Mouse (Mus musculus) hematopoietic stem cell, adult 5-6 weeks (primary cell): Measurements from ENCODE around the gene Cebpa. TPM values are rescaled to one million over a fixed set of nuclear protein-coding genes. Genes with fewer than 3 reads are reported as not detected.
A peak's percentile ranks its signal among the peaks of the same experiment; 100 is the strongest.

Source experiments
- ATAC-seq, 2 experiments: fragments of 125-278 bp in 1 of 2; replicated peaks in 1 of 2; 2 replicates each; pipeline ENCODE4 v1.8.0; 2016 to 2017; ENCODE audit warnings: inconsistent platforms in 2 of 2, mild to moderate bottlenecking in 2 of 2, moderate number of reproducible peaks in 2 of 2, low read depth in 1 of 2, moderate TSS enrichment in 1 of 2; ENCODE audit not compliant: low FRiP score in 2 of 2, poor library complexity in 2 of 2, severe bottlenecking in 2 of 2, insufficient read depth in 1 of 2, low TSS enrichment in 1 of 2
- total RNA-seq: library from RNA; stranded (forward); fragments of 172-1452, 232-1000 nt; gene quantifications from 2 replicates; pipeline ENCODE4 v1.2.3, GENCODE M21; 2017

Gene Cebpa
- total RNA-seq, 1 experiment from 2014 or later, result 8.7 TPM

DNA sequence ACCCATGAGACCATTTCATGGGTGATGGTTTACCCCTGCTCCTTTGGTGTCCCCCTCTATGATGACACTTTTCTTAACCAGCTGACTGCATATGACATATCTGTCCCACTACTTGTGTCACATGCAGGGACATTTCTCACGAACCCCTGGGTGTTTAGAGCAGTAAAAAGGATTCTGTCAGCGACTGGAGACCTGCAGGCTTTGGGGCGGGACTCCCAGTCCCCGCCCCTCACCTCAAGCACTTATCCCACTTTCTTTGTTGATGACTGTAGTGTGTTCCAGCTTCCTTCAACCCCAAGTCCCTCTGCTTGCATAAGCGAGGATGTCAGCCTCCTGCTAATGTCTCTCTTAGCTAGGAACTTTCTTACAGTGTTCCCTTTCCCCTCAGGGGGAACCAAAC, 2.0 kb upstream of the Cebpa start:
- ATAC-seq, result no peak

DNA sequence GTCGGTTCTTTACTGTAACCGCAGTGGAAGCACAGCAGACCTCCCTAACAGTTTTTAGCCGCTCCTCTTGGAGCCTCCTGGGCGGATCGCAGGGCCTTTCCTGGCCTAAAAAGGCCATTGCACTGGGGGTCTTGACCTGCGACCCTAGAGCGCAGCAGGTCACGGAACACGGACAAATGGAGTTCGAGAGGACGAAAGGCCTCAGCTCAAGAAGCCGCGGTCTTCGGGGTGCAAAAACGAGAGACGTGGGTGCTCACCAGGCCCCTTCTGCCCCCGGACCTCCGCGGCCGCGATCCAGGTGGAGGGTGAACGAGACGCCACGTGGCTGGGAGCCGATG, 1.4 kb upstream of the Cebpa start:
- no peak for ATAC-seq

DNA sequence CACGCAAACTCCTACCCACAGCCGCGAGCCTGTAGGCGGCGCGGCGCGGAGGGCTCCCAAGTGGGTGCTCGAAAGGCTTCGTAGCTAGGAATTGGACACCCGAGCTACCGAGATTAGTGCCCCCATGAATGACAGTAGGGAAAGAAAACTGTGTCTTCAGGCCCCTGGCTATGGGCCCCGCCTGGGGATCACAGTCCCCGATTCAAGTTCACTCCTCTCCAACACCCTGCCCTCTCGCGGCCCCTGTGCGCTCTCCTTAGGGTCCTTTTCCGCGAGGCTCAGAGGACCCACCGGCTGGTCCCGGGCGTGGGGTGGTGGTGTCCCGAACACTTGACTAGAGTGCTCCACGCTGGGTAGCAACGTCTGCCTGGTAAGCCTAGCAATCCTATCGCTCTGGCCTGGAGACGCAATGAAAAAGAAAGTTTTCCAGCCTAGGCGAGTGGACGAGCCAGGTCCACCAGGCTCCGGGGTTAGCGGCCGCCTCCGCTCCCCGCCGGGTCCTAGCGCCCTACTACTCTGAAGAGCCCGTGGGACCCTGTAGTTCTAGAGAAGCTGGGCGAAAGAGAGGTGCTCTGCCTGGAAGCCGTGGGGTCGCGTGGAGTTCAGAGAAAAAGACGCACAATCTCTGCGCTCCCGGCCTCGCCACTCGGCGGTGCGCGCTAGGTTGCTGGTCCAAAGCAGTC, 853 bp upstream of the Cebpa start:
- ATAC-seq, result peak; percentile 41 to 47

DNA sequence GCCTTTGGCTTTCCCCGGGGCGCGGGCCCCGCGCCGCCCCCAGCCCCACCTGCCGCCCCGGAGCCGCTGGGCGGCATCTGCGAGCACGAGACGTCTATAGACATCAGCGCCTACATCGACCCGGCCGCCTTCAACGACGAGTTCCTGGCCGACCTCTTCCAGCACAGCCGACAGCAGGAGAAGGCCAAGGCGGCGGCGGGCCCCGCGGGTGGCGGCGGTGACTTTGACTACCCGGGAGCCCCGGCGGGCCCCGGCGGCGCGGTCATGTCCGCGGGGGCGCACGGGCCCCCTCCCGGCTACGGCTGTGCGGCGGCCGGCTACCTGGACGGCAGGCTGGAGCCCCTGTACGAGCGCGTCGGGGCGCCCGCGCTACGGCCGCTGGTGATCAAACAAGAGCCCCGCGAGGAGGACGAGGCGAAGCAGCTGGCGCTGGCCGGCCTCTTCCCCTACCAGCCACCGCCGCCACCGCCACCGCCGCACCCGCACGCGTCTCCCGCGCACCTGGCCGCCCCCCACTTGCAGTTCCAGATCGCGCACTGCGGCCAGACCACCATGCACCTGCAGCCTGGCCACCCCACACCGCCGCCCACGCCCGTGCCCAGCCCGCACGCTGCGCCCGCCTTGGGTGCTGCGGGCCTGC, 533 bp downstream of the Cebpa start:
- no peak for ATAC-seq

DNA sequence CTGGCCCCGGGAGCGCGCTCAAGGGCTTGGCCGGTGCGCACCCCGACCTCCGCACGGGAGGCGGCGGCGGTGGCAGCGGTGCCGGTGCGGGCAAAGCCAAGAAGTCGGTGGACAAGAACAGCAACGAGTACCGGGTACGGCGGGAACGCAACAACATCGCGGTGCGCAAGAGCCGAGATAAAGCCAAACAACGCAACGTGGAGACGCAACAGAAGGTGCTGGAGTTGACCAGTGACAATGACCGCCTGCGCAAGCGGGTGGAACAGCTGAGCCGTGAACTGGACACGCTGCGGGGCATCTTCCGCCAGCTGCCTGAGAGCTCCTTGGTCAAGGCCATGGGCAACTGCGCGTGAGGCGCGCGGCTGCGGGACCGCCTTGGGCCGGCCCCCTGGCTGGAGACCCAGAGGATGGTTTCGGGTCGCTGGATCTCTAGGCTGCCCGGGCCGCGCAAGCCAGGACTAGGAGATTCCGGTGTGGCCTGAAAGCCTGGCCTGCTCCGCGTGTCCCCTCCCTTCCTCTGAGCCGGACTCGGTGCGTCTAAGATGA, 1.1 kb downstream of the Cebpa start:
- no peak; a peak in 1 of 4 replicates for ATAC-seq

DNA sequence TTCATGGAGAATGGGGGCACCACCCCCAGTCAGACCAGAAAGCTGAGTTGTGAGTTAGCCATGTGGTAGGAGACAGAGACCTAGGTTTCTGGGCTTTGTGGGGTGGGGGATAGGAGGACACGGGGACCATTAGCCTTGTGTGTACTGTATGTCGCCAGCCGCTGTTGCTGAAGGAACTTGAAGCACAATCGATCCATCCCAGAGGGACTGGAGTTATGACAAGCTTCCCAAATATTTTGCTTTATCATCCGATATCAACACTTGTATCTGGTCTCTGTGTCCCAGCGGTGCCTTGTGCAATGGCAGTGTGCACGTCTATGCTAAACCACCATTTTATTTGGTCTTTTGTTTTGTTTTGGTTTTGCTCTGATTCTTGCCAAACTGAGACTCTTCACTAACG, 2.1 kb downstream of the Cebpa start:
- ATAC-seq, result no peak

DNA sequence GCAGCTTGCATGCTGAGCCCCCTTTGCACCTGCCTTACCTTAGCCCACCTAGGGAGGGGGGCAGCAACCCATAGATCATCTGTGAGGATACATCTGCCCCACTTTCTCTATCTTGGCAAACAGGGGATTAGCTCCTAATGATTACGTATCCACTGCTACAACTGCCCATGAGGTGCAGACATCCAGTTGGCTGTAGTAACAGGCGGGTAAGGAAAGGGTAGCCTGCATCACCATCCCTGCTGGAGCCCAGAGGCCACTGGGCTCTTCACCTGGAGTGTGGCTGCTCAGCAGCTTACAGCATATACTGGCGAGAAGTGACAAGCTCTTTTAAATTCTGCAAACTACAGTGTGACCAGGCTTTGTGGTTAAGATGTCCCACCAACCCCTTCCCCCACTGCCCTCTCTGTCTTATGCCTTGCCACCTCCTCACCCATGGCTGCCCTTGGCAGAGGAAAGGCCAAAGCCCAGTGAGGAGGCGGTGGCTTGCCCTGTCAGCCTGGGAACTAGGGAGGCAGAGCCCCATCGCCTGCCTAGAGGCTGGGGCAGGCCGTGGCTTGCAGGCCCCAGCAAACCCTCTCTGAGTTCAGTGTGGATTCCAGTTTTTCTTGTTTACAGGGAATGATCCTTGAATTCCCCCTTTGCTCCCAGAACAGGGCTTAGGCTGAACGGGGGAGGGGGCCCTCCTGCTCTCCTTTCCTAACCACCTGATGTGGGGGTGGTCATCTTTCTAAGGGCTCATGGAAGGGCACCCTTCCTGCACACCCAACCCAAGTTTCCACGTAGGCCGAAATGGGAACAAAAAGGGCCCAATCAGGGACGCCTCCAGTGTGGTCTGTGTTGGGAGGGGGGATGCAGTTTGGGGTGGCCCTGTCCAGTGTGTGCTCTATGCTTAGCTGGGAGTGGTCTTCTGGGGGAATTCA, 3.6 kb downstream of the Cebpa start:
- no peak for ATAC-seq

DNA sequence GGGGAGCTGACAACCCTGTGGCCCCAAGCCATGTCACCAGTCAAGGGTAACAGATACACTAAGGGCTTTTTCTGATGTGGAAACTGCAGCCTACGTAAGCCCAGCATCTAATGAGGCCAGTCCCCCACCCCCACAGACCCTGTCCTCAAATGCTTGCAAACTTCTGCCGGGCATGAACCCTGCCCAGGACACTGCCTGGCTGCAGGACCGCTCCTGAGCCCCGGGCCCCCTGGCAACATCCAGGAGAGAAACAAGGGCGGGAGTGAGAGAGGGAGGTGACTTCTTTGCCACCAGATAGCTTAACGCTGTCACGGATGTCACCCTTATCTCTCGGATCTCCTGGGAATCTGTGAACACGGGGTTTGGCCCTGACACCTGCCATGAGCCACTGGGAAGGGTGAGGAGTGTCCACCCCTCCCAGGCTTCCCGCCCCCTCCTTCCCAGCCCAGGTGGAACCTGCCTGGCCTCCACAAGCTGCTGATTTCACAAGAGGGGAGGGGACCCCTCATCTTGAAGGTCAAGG, 4.4 kb downstream of the Cebpa start:
- ATAC-seq, result no peak

DNA sequence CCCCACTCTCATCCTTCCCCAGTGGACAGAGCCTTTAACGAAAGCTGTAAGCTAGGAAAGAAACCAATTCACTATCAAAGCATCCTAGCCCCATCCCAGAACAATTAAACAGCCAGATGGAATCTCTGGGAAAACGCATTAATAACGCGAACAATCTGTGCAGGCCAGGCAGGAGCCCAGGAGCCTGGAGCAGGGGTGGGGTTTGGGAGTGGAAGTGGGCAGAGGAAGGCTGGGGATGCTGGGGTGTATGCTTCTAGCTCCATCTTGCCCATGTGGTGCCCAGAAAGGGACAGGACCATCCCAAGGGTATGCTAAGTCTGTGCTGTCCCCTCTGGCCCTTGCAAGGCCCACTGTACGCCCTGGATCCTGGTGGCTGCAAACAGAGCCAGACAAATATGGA, 5.1 kb downstream of the Cebpa start:
- ATAC-seq, result no peak

DNA sequence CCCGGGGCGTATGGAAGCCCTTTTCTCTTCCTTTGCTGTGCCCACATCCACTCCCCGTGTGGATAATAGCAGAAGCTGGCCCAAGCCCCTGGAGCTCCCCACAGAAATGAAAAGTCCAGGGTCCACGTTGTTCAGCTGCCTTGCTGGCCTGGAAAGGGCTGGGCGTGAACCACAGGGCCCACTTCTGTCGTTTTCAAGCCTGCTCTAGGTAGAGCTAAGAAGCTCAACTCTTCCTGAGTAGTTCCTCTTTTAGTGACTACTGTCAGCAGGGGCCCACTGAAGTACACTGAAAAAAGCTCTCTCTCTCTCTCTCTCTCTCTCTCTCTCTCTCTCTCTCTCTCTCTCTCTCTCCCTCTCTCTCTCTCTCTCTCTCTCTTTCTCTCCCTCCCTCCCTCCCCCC, 5.7 kb downstream of the Cebpa start:
- peak; percentile 46 to 64 for ATAC-seq

DNA sequence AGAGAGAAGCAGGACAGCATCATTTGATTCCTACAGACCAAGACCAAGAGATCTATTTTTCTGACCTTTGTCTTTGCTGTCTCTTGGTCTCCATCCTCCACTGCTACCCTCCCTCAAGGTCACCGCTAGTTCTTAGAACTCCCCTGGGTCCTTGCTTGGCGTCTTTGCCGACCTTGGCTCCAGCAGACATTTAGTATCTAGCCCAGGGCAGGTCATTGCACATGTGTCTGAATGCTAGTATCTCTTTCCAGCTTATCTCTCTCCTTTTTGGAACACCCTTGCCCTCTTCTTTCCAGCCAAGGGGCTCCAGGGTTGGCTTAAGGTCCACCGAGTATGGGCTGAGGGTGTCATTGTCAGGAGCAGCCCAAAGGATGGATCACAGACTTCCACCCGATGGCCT, 6.9 kb downstream of the Cebpa start:
- no peak for ATAC-seq

DNA sequence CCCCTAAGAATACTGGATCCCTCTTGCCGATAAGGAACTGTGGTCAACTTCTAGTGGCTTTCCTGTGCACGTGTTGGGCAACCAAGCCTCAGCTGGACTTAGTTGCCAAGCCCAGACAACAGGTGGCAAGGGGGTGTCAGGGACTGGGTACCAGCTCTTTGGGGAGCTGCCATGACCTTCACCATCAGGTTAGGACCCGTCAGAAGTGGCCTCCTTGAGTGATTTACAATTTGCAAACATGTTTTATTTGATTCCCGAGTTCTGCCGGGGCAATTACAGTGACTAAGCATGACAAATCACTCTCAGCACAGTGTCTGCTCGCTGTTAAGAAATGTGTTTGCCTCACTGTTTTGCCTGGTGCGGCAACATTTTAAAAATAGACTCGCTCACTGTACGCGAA, 7.9 kb downstream of the Cebpa start:
- ATAC-seq, result peak; percentile 59 to 70

DNA sequence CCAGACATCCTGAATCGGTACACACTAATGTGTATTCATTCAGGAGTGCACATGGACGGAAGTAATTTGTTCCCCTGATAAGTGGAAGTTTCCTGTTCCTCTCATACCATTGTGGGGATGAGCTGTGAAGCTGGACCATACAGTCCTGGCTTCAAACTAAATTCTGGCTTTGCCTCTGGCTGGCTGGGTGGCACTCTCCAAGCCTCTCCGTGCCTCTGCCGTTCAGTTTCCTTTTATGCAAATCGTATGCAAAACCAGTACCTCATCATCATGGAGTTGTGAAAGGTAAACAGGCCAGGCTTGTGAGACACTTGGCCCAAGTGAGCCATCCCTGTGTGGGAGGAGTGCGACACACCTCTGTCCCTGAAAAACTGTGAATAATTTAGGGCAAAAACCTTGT, 8.6 kb downstream of the Cebpa start:
- peak; percentile 18; a peak in 2 of 4 replicates for ATAC-seq

DNA sequence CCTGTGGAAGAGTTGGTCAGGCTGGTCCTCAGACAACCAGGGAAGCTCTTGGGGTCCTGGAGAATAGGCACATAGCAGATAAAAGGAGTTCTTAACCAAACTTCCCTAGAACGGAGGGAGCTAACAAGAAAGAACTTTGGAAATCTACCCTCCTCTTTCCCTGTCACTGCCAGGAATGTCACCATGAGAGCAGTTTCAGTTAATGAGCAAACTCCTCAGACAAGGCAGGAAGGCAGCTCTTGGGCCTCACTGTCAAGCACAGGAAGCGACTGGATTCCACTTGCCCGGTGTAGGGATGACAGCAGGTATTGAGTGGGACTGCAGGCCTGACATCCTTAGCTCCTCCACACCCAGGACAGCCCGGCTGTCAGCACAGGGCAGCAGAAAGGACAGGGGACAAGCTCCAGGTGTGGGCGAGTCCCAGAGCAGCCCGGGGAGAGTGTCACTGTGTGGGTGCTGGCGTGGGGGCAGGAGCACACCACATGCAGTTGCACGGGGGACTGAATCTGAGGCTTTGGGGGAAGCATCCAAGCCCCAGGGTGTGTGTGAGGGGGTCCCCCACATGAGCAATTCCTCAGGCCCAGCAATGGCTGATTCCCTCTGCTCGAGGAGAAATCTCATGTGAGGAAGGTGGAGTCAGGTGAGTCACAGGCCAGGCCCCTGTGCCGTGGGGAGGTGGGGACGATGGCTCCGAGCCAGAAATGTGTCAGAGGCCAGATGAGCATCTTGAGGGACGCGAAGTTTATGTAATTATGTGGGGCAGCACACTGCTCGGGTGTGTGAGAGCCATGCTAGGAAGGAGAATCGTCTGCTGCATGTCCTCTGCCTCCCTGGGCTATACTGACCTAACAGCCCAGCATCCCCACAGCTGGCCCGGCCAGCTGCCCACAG, 9.8 kb downstream of the Cebpa start:
- ATAC-seq, result no peak

DNA sequence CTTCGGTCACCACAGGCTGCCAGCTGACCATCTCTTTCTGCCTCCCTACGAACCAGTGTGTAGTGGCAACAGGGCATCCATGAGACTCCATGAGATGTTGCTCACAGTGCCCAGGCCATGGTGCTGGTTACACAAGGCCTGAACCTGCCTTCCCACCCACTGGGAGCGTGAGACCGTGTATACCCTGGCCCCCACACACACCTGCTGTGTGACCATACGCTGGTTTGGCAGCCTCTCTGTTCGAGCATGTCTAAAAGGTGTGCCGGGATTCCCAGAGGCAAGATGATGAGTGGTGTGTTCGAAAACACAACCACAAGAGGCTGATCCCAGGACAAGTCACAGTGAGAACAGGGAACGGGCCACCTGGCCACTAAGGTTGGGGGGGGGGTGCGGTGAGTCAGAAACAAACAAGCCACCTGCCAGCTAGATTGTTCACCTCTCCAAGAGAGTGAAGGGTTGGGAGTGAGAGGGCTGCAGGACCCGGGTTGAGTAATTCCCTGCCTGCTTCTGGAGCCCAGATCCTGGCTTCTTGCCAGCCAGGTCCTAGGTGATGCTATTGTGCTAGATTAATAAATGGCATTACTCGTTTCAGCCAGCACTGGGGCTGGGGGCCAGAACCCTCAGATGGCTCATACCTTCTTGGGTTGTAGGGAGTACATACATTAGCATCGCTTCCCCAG, 11.1 kb downstream of the Cebpa start:
- no peak for ATAC-seq

DNA sequence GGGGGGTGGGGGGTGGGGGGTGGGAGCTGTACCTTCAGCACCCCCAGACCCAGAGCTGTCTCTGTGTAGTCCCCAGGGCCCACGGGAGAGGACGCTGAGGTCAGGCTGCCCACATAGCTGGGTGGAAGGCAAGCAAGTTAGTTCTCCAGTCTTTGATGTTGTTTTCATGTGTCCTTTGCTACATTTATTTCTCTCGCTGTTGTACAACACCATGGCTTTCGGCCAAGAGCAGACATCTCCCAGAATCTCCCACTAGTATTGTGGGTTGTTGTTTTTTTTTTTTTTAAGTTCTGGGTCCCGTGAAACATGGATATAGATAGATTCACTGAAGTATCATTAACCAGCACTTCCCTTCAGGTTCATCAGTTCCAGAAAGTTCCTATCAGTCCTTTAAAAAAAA, 11.8 kb downstream of the Cebpa start:
- no peak for ATAC-seq

DNA sequence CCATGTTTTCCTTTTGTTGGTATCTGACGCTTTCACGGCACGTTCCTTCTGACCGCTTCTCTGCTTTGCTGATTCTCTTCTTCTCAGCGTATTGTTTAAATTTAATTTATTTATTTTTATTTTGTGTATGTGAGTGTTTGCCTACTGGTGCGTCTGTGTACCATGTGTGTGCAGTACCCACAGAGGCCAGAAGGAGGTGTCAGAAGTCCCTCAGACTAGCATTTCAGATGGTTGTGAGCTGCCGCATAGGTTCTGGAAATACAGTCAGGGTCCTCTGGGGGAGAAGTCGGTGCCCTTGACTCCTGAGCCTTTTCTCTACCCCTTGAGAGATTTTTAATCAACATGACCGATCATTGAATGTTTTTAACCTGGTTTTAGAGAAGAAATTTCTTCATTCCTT, 12.5 kb downstream of the Cebpa start:
- ATAC-seq, result no peak
